Mouse (Mus musculus): ENCODE data around the gene Tcerg1l. TPM values are rescaled to one million over a fixed set of nuclear protein-coding genes. Genes with fewer than 3 reads are reported as not detected.
A peak's percentile ranks its signal among the peaks of the same experiment; 100 is the strongest.

The Tcerg1l gene
- 0.90 and 0.93 TPM in 2 replicates for polyA plus RNA-seq (2014; fragmentation: Nextera tagmentation; extraction: Ambion mirVana)

- Histone ChIP-seq H3K9ac (replicated peaks; ENCODE audit: low read depth, low read length) (no peak within 1 kb of the TSS), H3K27ac (ENCODE audit: low read length) (no peak within 1 kb of the TSS), H3K4me1 (ENCODE audit: control insufficient read depth, insufficient read depth, low read length) (peaks cover 3% of the 10 kb centered on the region; the same call in 1 of the 2 replicates), H3K4me3 (ENCODE audit: low read depth, low read length) (peak within 1 kb of the TSS; percentile 43), H3K36me3 (ENCODE audit: control insufficient read depth, insufficient read depth, low read length) (no peaks in the 10 kb centered on the region), H3K4me2 (replicated peaks; ENCODE audit: low read depth, low read length) (peak within 1 kb of the TSS; percentile 99), H3K9me3 (ENCODE audit: control insufficient read depth, low read depth, low read length) (no peaks in the 10 kb centered on the region), H3K27me3 (ENCODE audit: control insufficient read depth, insufficient read depth, low read length) (peaks cover 19% of the 10 kb centered on the region)
- 1% methylated on average over 66 of the region's 76 CpGs for WGBS
- ATAC-seq (ENCODE audit: insufficient number of reproducible peaks, insufficient read depth, low FRiP score, low read depth) = peak; percentile 42; the same call in 1 of the 2 replicates
Observed at GRCm38 (mm10) chr7:138397485-138398181, at the start of gene Tcerg1l. TSS of gene Tcerg1l (minus strand) at chr7:138397730.

- H3K9me3 ChIP-seq (ENCODE audit: control insufficient read depth, low read depth, low read length) = no peaks in the 10 kb centered on the region
- no peaks in the 10 kb centered on the region for H3K36me3 ChIP-seq (ENCODE audit: control insufficient read depth, insufficient read depth, low read length)
- no peaks in the 10 kb centered on the region for H3K4me1 ChIP-seq (ENCODE audit: control insufficient read depth, insufficient read depth, low read length)
- H3K4me3 ChIP-seq (ENCODE audit: low read depth, low read length) = no peak overlapping the region
- H3K9ac ChIP-seq (replicated peaks; ENCODE audit: low read depth, low read length) = no peak overlapping the region
- H3K27me3 ChIP-seq (ENCODE audit: control insufficient read depth, insufficient read depth, low read length) = no peaks in the 10 kb centered on the region
- no peak overlapping the region for H3K4me2 ChIP-seq (replicated peaks; ENCODE audit: low read depth, low read length)
- no peak for ATAC-seq (ENCODE audit: insufficient number of reproducible peaks, insufficient read depth, low FRiP score, low read depth)
- WGBS = 75% methylated on average over 4 of the region's 4 CpGs
- no peak overlapping the region for H3K27ac ChIP-seq (ENCODE audit: low read length)
Observed at GRCm38 (mm10) chr7:138442096-138442495, 44.6 kb upstream of the Tcerg1l start.

- Histone ChIP-seq H3K9me3 (ENCODE audit: control insufficient read depth, low read depth, low read length) (no peaks in the 10 kb centered on the region), H3K27ac (ENCODE audit: low read length) (no peak overlapping the region), H3K4me2 (replicated peaks; ENCODE audit: low read depth, low read length) (no peak overlapping the region), H3K27me3 (ENCODE audit: control insufficient read depth, insufficient read depth, low read length) (no peaks in the 10 kb centered on the region), H3K36me3 (ENCODE audit: control insufficient read depth, insufficient read depth, low read length) (no peaks in the 10 kb centered on the region), H3K9ac (replicated peaks; ENCODE audit: low read depth, low read length) (no peak overlapping the region), H3K4me3 (ENCODE audit: low read depth, low read length) (no peak overlapping the region), H3K4me1 (ENCODE audit: control insufficient read depth, insufficient read depth, low read length) (no peaks in the 10 kb centered on the region)
- 57% methylated on average over 4 of the region's 4 CpGs for WGBS
- no peak for ATAC-seq (ENCODE audit: insufficient number of reproducible peaks, insufficient read depth, low FRiP score, low read depth)
Observed at GRCm38 (mm10) chr7:138432541-138432940, 35.0 kb upstream of the Tcerg1l start.

- H3K4me2 ChIP-seq (replicated peaks; ENCODE audit: low read depth, low read length) = no peak overlapping the region
- no peak overlapping the region for H3K27ac ChIP-seq (ENCODE audit: low read length)
- no peak overlapping the region for H3K9ac ChIP-seq (replicated peaks; ENCODE audit: low read depth, low read length)
- H3K4me1 ChIP-seq (ENCODE audit: control insufficient read depth, insufficient read depth, low read length) = no peaks in the 10 kb centered on the region
- no peaks in the 10 kb centered on the region for H3K36me3 ChIP-seq (ENCODE audit: control insufficient read depth, insufficient read depth, low read length)
- no peaks in the 10 kb centered on the region for H3K27me3 ChIP-seq (ENCODE audit: control insufficient read depth, insufficient read depth, low read length)
- no peak overlapping the region for H3K4me3 ChIP-seq (ENCODE audit: low read depth, low read length)
- H3K9me3 ChIP-seq (ENCODE audit: control insufficient read depth, low read depth, low read length) = no peaks in the 10 kb centered on the region
- no peak for ATAC-seq (ENCODE audit: insufficient number of reproducible peaks, insufficient read depth, low FRiP score, low read depth)
Observed at GRCm38 (mm10) chr7:138431456-138431855, 33.9 kb upstream of the Tcerg1l start.

- Histone ChIP-seq H3K27ac (ENCODE audit: low read length) (no peak overlapping the region), H3K4me2 (replicated peaks; ENCODE audit: low read depth, low read length) (no peak overlapping the region), H3K36me3 (ENCODE audit: control insufficient read depth, insufficient read depth, low read length) (no peaks in the 10 kb centered on the region), H3K9ac (replicated peaks; ENCODE audit: low read depth, low read length) (no peak overlapping the region), H3K4me3 (ENCODE audit: low read depth, low read length) (no peak overlapping the region), H3K9me3 (ENCODE audit: control insufficient read depth, low read depth, low read length) (no peaks in the 10 kb centered on the region), H3K27me3 (ENCODE audit: control insufficient read depth, insufficient read depth, low read length) (no peaks in the 10 kb centered on the region), H3K4me1 (ENCODE audit: control insufficient read depth, insufficient read depth, low read length) (no peaks in the 10 kb centered on the region)
- no peak for ATAC-seq (ENCODE audit: insufficient number of reproducible peaks, insufficient read depth, low FRiP score, low read depth)
- WGBS = 53% methylated on average over 7 of the region's 7 CpGs
Observed at GRCm38 (mm10) chr7:138429916-138430315, 32.4 kb upstream of the Tcerg1l start.

- no peak for ATAC-seq (ENCODE audit: insufficient number of reproducible peaks, insufficient read depth, low FRiP score, low read depth)
- Histone ChIP-seq H3K4me3 (ENCODE audit: low read depth, low read length) (no peak overlapping the region), H3K27me3 (ENCODE audit: control insufficient read depth, insufficient read depth, low read length) (no peaks in the 10 kb centered on the region), H3K9me3 (ENCODE audit: control insufficient read depth, low read depth, low read length) (no peaks in the 10 kb centered on the region), H3K9ac (replicated peaks; ENCODE audit: low read depth, low read length) (no peak overlapping the region), H3K36me3 (ENCODE audit: control insufficient read depth, insufficient read depth, low read length) (no peaks in the 10 kb centered on the region), H3K4me2 (replicated peaks; ENCODE audit: low read depth, low read length) (no peak overlapping the region), H3K4me1 (ENCODE audit: control insufficient read depth, insufficient read depth, low read length) (no peaks in the 10 kb centered on the region), H3K27ac (ENCODE audit: low read length) (no peak overlapping the region)
- 25% methylated on average over 1 of the region's 1 CpGs for WGBS
Observed at GRCm38 (mm10) chr7:138428826-138429225, 31.3 kb upstream of the Tcerg1l start.

- H3K9ac ChIP-seq (replicated peaks; ENCODE audit: low read depth, low read length) = no peak overlapping the region
- no peaks in the 10 kb centered on the region for H3K4me1 ChIP-seq (ENCODE audit: control insufficient read depth, insufficient read depth, low read length)
- no peaks in the 10 kb centered on the region for H3K9me3 ChIP-seq (ENCODE audit: control insufficient read depth, low read depth, low read length)
- no peak overlapping the region for H3K4me3 ChIP-seq (ENCODE audit: low read depth, low read length)
- no peak overlapping the region for H3K4me2 ChIP-seq (replicated peaks; ENCODE audit: low read depth, low read length)
- no peaks in the 10 kb centered on the region for H3K36me3 ChIP-seq (ENCODE audit: control insufficient read depth, insufficient read depth, low read length)
- no peak overlapping the region for H3K27ac ChIP-seq (ENCODE audit: low read length)
- 22% methylated on average over 3 of the region's 3 CpGs for WGBS
- no peaks in the 10 kb centered on the region for H3K27me3 ChIP-seq (ENCODE audit: control insufficient read depth, insufficient read depth, low read length)
- ATAC-seq (ENCODE audit: insufficient number of reproducible peaks, insufficient read depth, low FRiP score, low read depth) = no peak
Observed at GRCm38 (mm10) chr7:138427441-138427840, 29.9 kb upstream of the Tcerg1l start.

GRCm38 (mm10) chr7:138413496-138413895, 16.0 kb upstream of the Tcerg1l start:
- H3K27ac ChIP-seq (ENCODE audit: low read length) = no peak overlapping the region
- H3K36me3 ChIP-seq (ENCODE audit: control insufficient read depth, insufficient read depth, low read length) = no peaks in the 10 kb centered on the region
- H3K4me2 ChIP-seq (replicated peaks; ENCODE audit: low read depth, low read length) = no peak overlapping the region
- no peaks in the 10 kb centered on the region for H3K4me1 ChIP-seq (ENCODE audit: control insufficient read depth, insufficient read depth, low read length)
- ATAC-seq (ENCODE audit: insufficient number of reproducible peaks, insufficient read depth, low FRiP score, low read depth) = no peak
- H3K9ac ChIP-seq (replicated peaks; ENCODE audit: low read depth, low read length) = no peak overlapping the region
- H3K27me3 ChIP-seq (ENCODE audit: control insufficient read depth, insufficient read depth, low read length) = no peaks in the 10 kb centered on the region
- no peak overlapping the region for H3K4me3 ChIP-seq (ENCODE audit: low read depth, low read length)
- H3K9me3 ChIP-seq (ENCODE audit: control insufficient read depth, low read depth, low read length) = no peaks in the 10 kb centered on the region
- 76% methylated on average over 5 of the region's 5 CpGs for WGBS

GRCm38 (mm10) chr7:138401641-138402040, 4.1 kb upstream of the Tcerg1l start:
- Histone ChIP-seq H3K36me3 (ENCODE audit: control insufficient read depth, insufficient read depth, low read length) (no peaks in the 10 kb centered on the region), H3K4me3 (ENCODE audit: low read depth, low read length) (no peak overlapping the region), H3K9me3 (ENCODE audit: control insufficient read depth, low read depth, low read length) (no peaks in the 10 kb centered on the region), H3K27me3 (ENCODE audit: control insufficient read depth, insufficient read depth, low read length) (peaks cover 14% of the 10 kb centered on the region), H3K27ac (ENCODE audit: low read length) (no peak overlapping the region), H3K9ac (replicated peaks; ENCODE audit: low read depth, low read length) (no peak overlapping the region), H3K4me2 (replicated peaks; ENCODE audit: low read depth, low read length) (no peak overlapping the region), H3K4me1 (ENCODE audit: control insufficient read depth, insufficient read depth, low read length) (peaks cover 3% of the 10 kb centered on the region; the same call in 1 of the 2 replicates)
- WGBS = 95% methylated on average over 5 of the region's 5 CpGs
- no peak for ATAC-seq (ENCODE audit: insufficient number of reproducible peaks, insufficient read depth, low FRiP score, low read depth)
